Comparison of ENCODE assay signal across 10 mouse cellular contexts in genomic region chr10:97035371-97035786, GRCm38 (mm10).
DNase-seq lines count a peak whose midpoint lies in the region; ATAC-seq lines count a peak whose summit lies in the region.
"Had no signal": no experiment of that assay in that cellular context is flagged by ENCODE, and none has a peak within 500 bp of the region (broad histone marks: within the 10 kb centered on the region; RNA-seq: fewer than 3 reads in every experiment).

No protein-coding gene starts in this region.

- H3K4me3 ChIP-seq in heart, embryonic 14.5 days (ENCODE audit: control insufficient read depth in 1 of 2, insufficient read depth in 1 of 2, low read depth in 1 of 2, low read length in 2 of 2): peak overlapping the region; percentile 4 to 5; a peak in 3 of 4 replicates
- H3K4me3 ChIP-seq: myocyte; stomach, embryonic 15.5 days had no signal

- peak overlapping the region; percentile 46 for H3K4me2 ChIP-seq in heart, embryonic 14.5 days (ENCODE audit: low read length)
- H3K4me2 ChIP-seq: stomach, embryonic 15.5 days had no signal

- H3K27me3 ChIP-seq in heart, embryonic 14.5 days (ENCODE audit: control insufficient read depth, insufficient read depth, low read length): no peaks in the 10 kb centered on the region
- H3K27me3 ChIP-seq: stomach, embryonic 15.5 days had no signal

- H3K9me3 ChIP-seq in heart, embryonic 14.5 days (ENCODE audit: control insufficient read depth, low read length): no peaks in the 10 kb centered on the region
- H3K9me3 ChIP-seq: stomach, embryonic 15.5 days had no signal

- no peak; the same call in 1 of the 2 replicates for ATAC-seq in heart, embryonic 14.5 days (ENCODE audit: insufficient number of reproducible peaks, insufficient read depth, low FRiP score, low read depth)
- no peak for ATAC-seq in megakaryocyte, adult 5-6 weeks (ENCODE audit: poor library complexity, severe bottlenecking)

- H3K4me1 ChIP-seq in heart, embryonic 14.5 days (ENCODE audit: control insufficient read depth in 2 of 2, insufficient read depth in 2 of 2, low read length in 2 of 2): peaks cover 9 to 13% of the 10 kb centered on the region in 2 experiments
- H3K4me1 ChIP-seq: stomach, embryonic 15.5 days had no signal

- intact Hi-C loops in heart, postnatal 25 days (cut with DNase I): no loop called here

- H3K36me3 ChIP-seq in heart, embryonic 14.5 days (ENCODE audit: control insufficient read depth, insufficient read depth, low read length): no peaks in the 10 kb centered on the region
- H3K36me3 ChIP-seq: stomach, embryonic 15.5 days had no signal

- H3K9ac ChIP-seq in heart, embryonic 14.5 days (ENCODE audit: low read length): no peak overlapping the region; the same call in 1 of the 2 replicates
- H3K9ac ChIP-seq: stomach, embryonic 15.5 days had no signal

- H3K27ac ChIP-seq in heart, embryonic 14.5 days (replicated peaks in 1 of 2; ENCODE audit: control insufficient read depth in 1 of 2, insufficient read depth in 1 of 2, low read depth in 2 of 2, low read length in 2 of 2): peak overlapping the region; percentile 46 to 55
- H3K27ac ChIP-seq: stomach, embryonic 15.5 days had no signal

- DNase-seq in heart, adult 18-20 months: peak; percentile 9 to 11
- no peak for DNase-seq in heart, postnatal 25 days (ENCODE audit: low spot score)
- peak; percentile 18 for DNase-seq in right cerebral cortex, adult 18-20 months
- DNase-seq in right cerebral cortex, postnatal 25 days: no peak
- no peak for DNase-seq in urinary bladder, postnatal 10 days (ENCODE audit: low spot score)
- DNase-seq in thymus, adult 18-20 months: no peak

- WGBS in heart, embryonic 14.5 days: 29% methylated on average over 12 of the region's 12 CpGs

Comparison
In these comparisons a context has a peak if more than half of its experiments do, and no peak if none do; other contexts are left out.
1. DNase-seq: peak in heart, adult 18-20 months (2 of 2) and right cerebral cortex, adult 18-20 months (single experiment); none in heart, postnatal 25 days (single experiment), right cerebral cortex, postnatal 25 days (single experiment), urinary bladder, postnatal 10 days (single experiment) and thymus, adult 18-20 months (0 of 2).